Mouse (Mus musculus) heart, embryonic 16.5 days (tissue): ENCODE results near the gene Numbl. TPM values are rescaled to one million over a fixed set of nuclear protein-coding genes. Genes with fewer than 3 reads are reported as not detected.

ENCODE experiments used
- ATAC-seq: fragments of 200-750 bp; cut with Nextera tagmentation; replicated peaks from 2 replicates; pipeline ENCODE4 v1.8.0; 2017; ENCODE audit warnings: moderate number of reproducible peaks; ENCODE audit not compliant: insufficient read depth, low FRiP score; ENCODE audit errors: extremely low read depth
- H3K27ac ChIP-seq: fragments of 300-500 bp; sonication (generic); 2 replicates; pipeline ENCODE4 v1.5.1; 2014; ENCODE audit warnings: mild to moderate bottlenecking, low read length, control low read depth, moderate library complexity
- H3K27me3 ChIP-seq: fragments of 300-500 bp; sonication (generic); 2 replicates; pipeline ENCODE4 v1.6.1; 2014; ENCODE audit warnings: low read length, mixed read lengths; ENCODE audit not compliant: control insufficient read depth, insufficient read depth
- H3K36me3 ChIP-seq: fragments of 300-500 bp; sonication (generic); 2 replicates; pipeline ENCODE4 v1.6.1; 2014; ENCODE audit not compliant: control insufficient read depth, insufficient read depth
- H3K4me1 ChIP-seq: fragments of 300-500 bp; sonication (generic); 2 replicates; pipeline ENCODE4 v1.6.1; 2014; ENCODE audit warnings: low read length, mixed read lengths; ENCODE audit not compliant: control insufficient read depth, insufficient read depth
- H3K4me2 ChIP-seq: fragments of 300-500 bp; sonication (generic); 2 replicates; pipeline ENCODE4 v1.6.1; 2014; ENCODE audit warnings: low read depth, mild to moderate bottlenecking, control low read depth, low read length
- H3K4me3 ChIP-seq: fragments of 300-500 bp; sonication (generic); 2 replicates; pipeline ENCODE4 v1.5.1; 2014; ENCODE audit warnings: mild to moderate bottlenecking, control low read depth, low read length
- H3K9ac ChIP-seq: fragments of 300-500 bp; sonication (generic); 2 replicates; pipeline ENCODE4 v1.6.1; 2014; ENCODE audit warnings: low read length, control low read depth
- H3K9me3 ChIP-seq: fragments of 300-500 bp; sonication (generic); replicated peaks from 2 replicates; pipeline ENCODE4 v1.6.1; 2016; ENCODE audit warnings: low read length; ENCODE audit not compliant: control insufficient read depth
- WGBS: fragments of 180-500 bp; shearing (Covaris S2); extraction: QIAGEN DNeasy Blood & Tissue Kit; methylation state at CpG from one replicate; pipeline ENCODE4 v1.1.7; 2014; 5-methylcytosine and 5-hydroxymethylcytosine counted together
- polyA plus RNA-seq: library from polyadenylated mRNA; unstranded; fragments of >200 nt; fragmentation: Nextera tagmentation; extraction: Ambion mirVana; gene quantifications from 2 replicates; pipeline ENCODE4 v1.2.1, GENCODE M21; 2015

Gene Numbl
- polyA plus RNA-seq, 1 experiment from 2014 or later = 8.7 TPM

DNA sequence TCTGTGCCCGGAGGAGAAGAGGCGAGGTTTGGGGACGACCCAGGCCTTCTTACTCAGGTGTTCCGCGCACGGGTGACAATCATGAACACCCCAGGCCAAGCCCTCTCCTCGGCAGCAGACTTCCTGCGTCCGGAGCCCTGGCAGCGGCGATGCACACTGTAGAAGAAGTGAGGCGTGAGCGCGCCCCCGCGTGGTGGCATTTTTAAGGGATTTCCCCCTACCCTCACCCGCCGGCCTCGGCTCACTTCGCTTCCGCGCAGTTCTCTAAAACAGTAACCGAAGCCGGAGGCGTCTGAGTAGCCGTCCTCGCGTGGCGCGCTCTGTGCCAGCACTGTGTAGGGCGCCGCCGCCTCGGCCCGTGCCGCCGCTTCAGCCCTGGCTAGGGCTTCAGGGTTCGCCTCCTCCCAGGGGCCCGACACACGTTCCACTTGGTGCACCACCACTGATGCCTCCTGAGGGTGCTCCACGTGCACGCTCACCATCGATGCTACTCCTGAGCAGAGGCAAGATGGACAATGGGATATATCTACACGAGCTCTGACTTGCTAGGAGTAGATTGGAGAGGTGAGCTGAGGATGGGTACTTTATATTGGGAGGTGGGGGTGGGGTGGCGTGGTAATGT, 71.2 kb downstream of the Numbl start:
- no peak for ATAC-seq
- H3K4me2 ChIP-seq = peak overlapping the region; percentile 62
- H3K4me1 ChIP-seq = peaks cover 44% of the 10 kb centered on the region
- no peaks in the 10 kb centered on the region; the same call in 1 of the 2 replicates for H3K36me3 ChIP-seq
- H3K9me3 ChIP-seq = no peaks in the 10 kb centered on the region
- no peak overlapping the region for H3K27ac ChIP-seq
- peak overlapping the region; percentile 44 for H3K4me3 ChIP-seq
- 5% methylated on average over 45 of the region's 45 CpGs for WGBS
- H3K9ac ChIP-seq = peak overlapping the region; percentile 47; the same call in 1 of the 2 replicates
- peaks cover 77% of the 10 kb centered on the region for H3K27me3 ChIP-seq

DNA sequence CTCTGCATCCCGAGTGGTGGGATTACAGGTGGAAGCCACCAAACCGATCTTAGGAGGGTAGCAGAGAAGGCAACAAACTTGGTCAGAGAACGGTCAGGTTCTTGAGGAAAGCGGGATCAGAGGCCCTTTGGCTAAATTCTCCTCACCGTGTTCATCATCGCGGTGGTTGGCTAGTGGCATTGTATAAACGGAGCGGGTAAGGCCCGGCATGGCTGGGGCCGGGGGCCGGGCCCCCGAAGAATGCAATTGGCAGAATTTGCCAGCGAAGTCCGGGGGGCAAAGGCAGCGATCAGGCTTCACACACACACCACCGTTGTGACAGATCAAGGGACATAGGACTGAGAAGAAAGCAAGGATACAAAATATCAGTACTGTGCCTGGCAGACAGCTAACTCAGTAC, 71.7 kb downstream of the Numbl start:
- Histone ChIP-seq H3K9me3 (no peaks in the 10 kb centered on the region), H3K27me3 (peaks cover 78% of the 10 kb centered on the region), H3K4me2 (peak overlapping the region; percentile 90), H3K4me1 (peaks cover 44% of the 10 kb centered on the region), H3K9ac (no peak overlapping the region), H3K27ac (no peak overlapping the region), H3K4me3 (peak overlapping the region; percentile 73), H3K36me3 (no peaks in the 10 kb centered on the region; the same call in 1 of the 2 replicates)
- no peak for ATAC-seq
- 29% methylated on average over 17 of the region's 17 CpGs for WGBS

- Histone ChIP-seq H3K4me1 (peaks cover 46% of the 10 kb centered on the region), H3K36me3 (no peaks in the 10 kb centered on the region; the same call in 1 of the 2 replicates), H3K4me3 (peak overlapping the region; percentile 73), H3K4me2 (peak overlapping the region; percentile 90), H3K9me3 (no peaks in the 10 kb centered on the region), H3K27ac (peak overlapping the region; percentile 74), H3K27me3 (peaks cover 82% of the 10 kb centered on the region), H3K9ac (peak overlapping the region; percentile 85)
- peak; percentile 30 for ATAC-seq
- 1% methylated on average over 39 of the region's 39 CpGs for WGBS
These were observed 72.7 kb downstream of the Numbl start for GRCm38 (mm10) chr7:27330709-27331540.

DNA sequence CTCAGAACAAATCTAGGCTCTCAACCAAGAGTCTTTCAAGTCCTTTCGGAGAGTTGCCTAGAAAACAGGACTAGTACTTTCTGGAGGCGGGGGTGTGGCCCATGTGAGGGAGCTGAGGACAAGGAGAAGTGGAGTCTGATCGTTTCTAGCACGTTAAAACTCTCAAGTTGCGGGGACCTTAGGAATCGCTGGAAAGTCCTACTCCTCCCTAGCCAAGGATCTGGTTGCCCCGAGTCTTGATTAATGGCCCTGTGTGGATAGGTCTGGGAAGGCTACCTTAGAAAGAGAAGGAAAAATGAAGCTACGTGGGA, 73.3 kb downstream of the Numbl start:
- Histone ChIP-seq H3K27ac (peak overlapping the region; percentile 74), H3K36me3 (no peaks in the 10 kb centered on the region; the same call in 1 of the 2 replicates), H3K9me3 (no peaks in the 10 kb centered on the region), H3K4me1 (peaks cover 48% of the 10 kb centered on the region), H3K27me3 (peaks cover 85% of the 10 kb centered on the region), H3K9ac (peak overlapping the region; percentile 85), H3K4me3 (peak overlapping the region; percentile 73), H3K4me2 (peak overlapping the region; percentile 90)
- 3% methylated on average over 8 of the region's 8 CpGs for WGBS
- ATAC-seq = no peak

Other genes starting within 250 kb of the Numbl start
- gene Cyp2a12, start 229.4 kb upstream of the Numbl start, polyA plus RNA-seq = not detected in 2 replicates
- gene Cyp2f2, start 138.5 kb upstream of the Numbl start, polyA plus RNA-seq = 12.8 and 18.0 TPM in 2 replicates
- 0.08 TPM in 1 of 2 replicates, not detected in the other for gene Cyp2t4, start 104.7 kb upstream of the Numbl start, polyA plus RNA-seq
- gene Egln2, start 91.6 kb upstream of the Numbl start, polyA plus RNA-seq = 48.4 and 55.3 TPM in 2 replicates
- 48.1 and 51.0 TPM in 2 replicates for gene Rab4b, start 79.5 kb upstream of the Numbl start, polyA plus RNA-seq
- gene Gm21983, start 77.3 kb upstream of the Numbl start, polyA plus RNA-seq = not detected in 2 replicates
- 5.0 and 11.6 TPM in 2 replicates for gene Mia, start 77.3 kb upstream of the Numbl start, polyA plus RNA-seq
- gene BC024978, start 62.7 kb upstream of the Numbl start, polyA plus RNA-seq = 2.4 and 2.6 TPM in 2 replicates
- 146 and 165 TPM in 2 replicates for gene Snrpa, start 62.2 kb upstream of the Numbl start, polyA plus RNA-seq
- 2.5 and 3.4 TPM in 2 replicates for gene Itpkc, start 29.8 kb upstream of the Numbl start, polyA plus RNA-seq
- gene Coq8b, start 25.4 kb upstream of the Numbl start, polyA plus RNA-seq = 15.3 and 15.9 TPM in 2 replicates
- 63.5 and 86.0 TPM in 2 replicates for gene Ltbp4, start 79.3 kb downstream of the Numbl start, polyA plus RNA-seq
- 22.3 and 24.1 TPM in 2 replicates for gene Shkbp1, start 97.6 kb downstream of the Numbl start, polyA plus RNA-seq
- 0.46 TPM in 1 of 2 replicates, not detected in the other for gene Gm20479, start 99.0 kb downstream of the Numbl start, polyA plus RNA-seq
- gene Sptbn4, start 189.3 kb downstream of the Numbl start, polyA plus RNA-seq = 0.10 and 0.43 TPM in 2 replicates
- 48.3 and 52.3 TPM in 2 replicates for gene Blvrb, start 189.5 kb downstream of the Numbl start, polyA plus RNA-seq
- 22.1 and 23.4 TPM in 2 replicates for gene Sertad3, start 215.3 kb downstream of the Numbl start, polyA plus RNA-seq
- gene Sertad1, start 228.5 kb downstream of the Numbl start, polyA plus RNA-seq = 36.4 and 44.0 TPM in 2 replicates
- gene Prx, start 240.9 kb downstream of the Numbl start, polyA plus RNA-seq = 1.7 and 2.7 TPM in 2 replicates